Mouse (Mus musculus): ENCODE results near the gene Nectin4. TPM values are rescaled to one million over a fixed set of nuclear protein-coding genes. Genes with fewer than 3 reads are reported as not detected.

Gene Nectin4
- polyA plus RNA-seq, 1 experiment: 0.08 TPM

- H3K4me3 ChIP-seq: no peak overlapping the region
- peaks cover 88% of the 10 kb centered on the region for H3K79me2 ChIP-seq (ENCODE audit: control insufficient read depth, insufficient read depth)
- peak overlapping the region; percentile 55 for H3K4me2 ChIP-seq (ENCODE audit: low read depth)
- H3K27me3 ChIP-seq (ENCODE audit: control insufficient read depth, insufficient read depth, insufficient read length): no peaks in the 10 kb centered on the region
- TF ChIP-seq POLR2AphosphoS2 (IDR thresholded peaks at IDR 0.05; ENCODE audit: insufficient read length, low read depth): no peak
- no peak for TF ChIP-seq USF1 (IDR thresholded peaks at IDR 0.05; ENCODE audit: low read depth)
- no peak for TF ChIP-seq MYOD1 (IDR thresholded peaks at IDR 0.05; ENCODE audit: control insufficient read depth in 1 of 3, insufficient read length in 2 of 3, low read depth in 2 of 3)
- TF ChIP-seq POLR2A (IDR thresholded peaks at IDR 0.05; ENCODE audit: insufficient read length, low read depth): no peak
- TF ChIP-seq TCF12 (IDR thresholded peaks at IDR 0.05; ENCODE audit: insufficient read depth, poor library complexity, severe bottlenecking): no peak
- no peak for TF ChIP-seq MYOG (IDR thresholded peaks at IDR 0.05; ENCODE audit: control insufficient read depth in 1 of 3, insufficient read depth in 1 of 3, insufficient read length in 2 of 3, low read depth in 2 of 3)
- TF ChIP-seq MAX (IDR thresholded peaks at IDR 0.05; ENCODE audit: low read depth): no peak
- no peak overlapping the region for H3ac ChIP-seq (ENCODE audit: control insufficient read depth, insufficient read length)
- H3K36me3 ChIP-seq (ENCODE audit: control insufficient read depth, insufficient read depth): no peaks in the 10 kb centered on the region
These were observed 21.2 kb upstream of the Nectin4 start for GRCm38 (mm10) chr1:171348665-171349064.

GRCm38 (mm10) chr1:171349210-171349609, 20.7 kb upstream of the Nectin4 start:
- Histone ChIP-seq H3K27me3 (ENCODE audit: control insufficient read depth, insufficient read depth, insufficient read length) (no peaks in the 10 kb centered on the region), H3K79me2 (ENCODE audit: control insufficient read depth, insufficient read depth) (peaks cover 91% of the 10 kb centered on the region), H3ac (ENCODE audit: control insufficient read depth, insufficient read length) (no peak overlapping the region), H3K36me3 (ENCODE audit: control insufficient read depth, insufficient read depth) (no peaks in the 10 kb centered on the region), H3K4me3 (no peak overlapping the region), H3K4me2 (ENCODE audit: low read depth) (peak overlapping the region; percentile 55)
- TF ChIP-seq TCF3 (IDR thresholded peaks at IDR 0.05; ENCODE audit: insufficient read length, low read depth) (no peak), TCF12 (IDR thresholded peaks at IDR 0.05; ENCODE audit: insufficient read depth, poor library complexity, severe bottlenecking) (no peak), USF1 (IDR thresholded peaks at IDR 0.05; ENCODE audit: low read depth) (no peak), POLR2AphosphoS2 (IDR thresholded peaks at IDR 0.05; ENCODE audit: insufficient read length, low read depth) (no peak), E2F4 (IDR thresholded peaks at IDR 0.05; ENCODE audit: insufficient read depth) (no peak), SRF (IDR thresholded peaks at IDR 0.05; ENCODE audit: control insufficient read depth, insufficient read length, low read depth) (no peak), POLR2A (IDR thresholded peaks at IDR 0.05; ENCODE audit: insufficient read length, low read depth) (no peak), REST (IDR thresholded peaks at IDR 0.05; ENCODE audit: insufficient read depth, insufficient read length) (no peak), MYOD1 (IDR thresholded peaks at IDR 0.05; ENCODE audit: control insufficient read depth in 1 of 3, insufficient read length in 2 of 3, low read depth in 2 of 3) (no peak), MAX (IDR thresholded peaks at IDR 0.05; ENCODE audit: low read depth) (no peak), MYOG (IDR thresholded peaks at IDR 0.05; ENCODE audit: control insufficient read depth in 1 of 3, insufficient read depth in 1 of 3, insufficient read length in 2 of 3, low read depth in 2 of 3) (no peak), CEBPB (IDR thresholded peaks at IDR 0.05; ENCODE audit: insufficient read depth, poor library complexity, severe bottlenecking) (no peak)

GRCm38 (mm10) chr1:171355812-171356340, 14.0 kb upstream of the Nectin4 start:
- no peak overlapping the region for H3K4me3 ChIP-seq
- no peak overlapping the region for H3K4me2 ChIP-seq (ENCODE audit: low read depth)
- TF ChIP-seq CEBPB (IDR thresholded peaks at IDR 0.05; ENCODE audit: insufficient read depth, poor library complexity, severe bottlenecking): no peak
- no peak for TF ChIP-seq POLR2A (IDR thresholded peaks at IDR 0.05; ENCODE audit: insufficient read length, low read depth)
- TF ChIP-seq TCF12 (IDR thresholded peaks at IDR 0.05; ENCODE audit: insufficient read depth, poor library complexity, severe bottlenecking): no peak
- TF ChIP-seq TCF3 (IDR thresholded peaks at IDR 0.05; ENCODE audit: insufficient read length, low read depth): no peak
- no peak for TF ChIP-seq MYOD1 (IDR thresholded peaks at IDR 0.05; ENCODE audit: control insufficient read depth in 1 of 3, insufficient read length in 2 of 3, low read depth in 2 of 3)
- no peak for TF ChIP-seq USF1 (IDR thresholded peaks at IDR 0.05; ENCODE audit: low read depth)
- no peak for TF ChIP-seq MAX (IDR thresholded peaks at IDR 0.05; ENCODE audit: low read depth)
- TF ChIP-seq SRF (IDR thresholded peaks at IDR 0.05; ENCODE audit: control insufficient read depth, insufficient read length, low read depth): no peak
- no peak for TF ChIP-seq REST (IDR thresholded peaks at IDR 0.05; ENCODE audit: insufficient read depth, insufficient read length)
- TF ChIP-seq POLR2AphosphoS2 (IDR thresholded peaks at IDR 0.05; ENCODE audit: insufficient read length, low read depth): no peak
- peaks cover 23% of the 10 kb centered on the region for H3K36me3 ChIP-seq (ENCODE audit: control insufficient read depth, insufficient read depth)
- no peaks in the 10 kb centered on the region for H3K27me3 ChIP-seq (ENCODE audit: control insufficient read depth, insufficient read depth, insufficient read length)
- H3K79me2 ChIP-seq (ENCODE audit: control insufficient read depth, insufficient read depth): peaks cover 44% of the 10 kb centered on the region
- H3ac ChIP-seq (ENCODE audit: control insufficient read depth, insufficient read length): no peak overlapping the region

- H3ac ChIP-seq (ENCODE audit: control insufficient read depth, insufficient read length): no peak overlapping the region
- H3K4me2 ChIP-seq (ENCODE audit: low read depth): no peak overlapping the region
- no peaks in the 10 kb centered on the region for H3K27me3 ChIP-seq (ENCODE audit: control insufficient read depth, insufficient read depth, insufficient read length)
- H3K79me2 ChIP-seq (ENCODE audit: control insufficient read depth, insufficient read depth): peaks cover 34% of the 10 kb centered on the region
- TF ChIP-seq REST (IDR thresholded peaks at IDR 0.05; ENCODE audit: insufficient read depth, insufficient read length) (no peak), TCF12 (IDR thresholded peaks at IDR 0.05; ENCODE audit: insufficient read depth, poor library complexity, severe bottlenecking) (no peak), TCF3 (IDR thresholded peaks at IDR 0.05; ENCODE audit: insufficient read length, low read depth) (no peak), SRF (IDR thresholded peaks at IDR 0.05; ENCODE audit: control insufficient read depth, insufficient read length, low read depth) (no peak), USF1 (IDR thresholded peaks at IDR 0.05; ENCODE audit: low read depth) (no peak), MYOD1 (IDR thresholded peaks at IDR 0.05; ENCODE audit: control insufficient read depth in 1 of 3, insufficient read length in 2 of 3, low read depth in 2 of 3) (no peak), MAX (IDR thresholded peaks at IDR 0.05; ENCODE audit: low read depth) (no peak), MYOG (IDR thresholded peaks at IDR 0.05; ENCODE audit: control insufficient read depth in 1 of 3, insufficient read depth in 1 of 3, insufficient read length in 2 of 3, low read depth in 2 of 3) (no peak), E2F4 (IDR thresholded peaks at IDR 0.05; ENCODE audit: insufficient read depth) (no peak), POLR2A (IDR thresholded peaks at IDR 0.05; ENCODE audit: insufficient read length, low read depth) (no peak), POLR2AphosphoS2 (IDR thresholded peaks at IDR 0.05; ENCODE audit: insufficient read length, low read depth) (no peak), CEBPB (IDR thresholded peaks at IDR 0.05; ENCODE audit: insufficient read depth, poor library complexity, severe bottlenecking) (no peak)
- H3K4me3 ChIP-seq: no peak overlapping the region
- peaks cover 23% of the 10 kb centered on the region for H3K36me3 ChIP-seq (ENCODE audit: control insufficient read depth, insufficient read depth)
These were observed 13.1 kb upstream of the Nectin4 start for GRCm38 (mm10) chr1:171356814-171357213.
